Mouse (Mus musculus) heart, embryonic 11.5 days (tissue): ENCODE data around the gene Ptbp3. TPM values are rescaled to one million over a fixed set of nuclear protein-coding genes. Genes with fewer than 3 reads are reported as not detected.
A peak's percentile ranks its signal among the peaks of the same experiment; 100 is the strongest.

Experiments used
- ATAC-seq: fragments of 200-750 bp; cut with Nextera tagmentation; replicated peaks from 2 replicates; pipeline ENCODE4 v1.8.0; 2017; ENCODE audit warnings: moderate library complexity; ENCODE audit not compliant: insufficient number of reproducible peaks, low FRiP score, low TSS enrichment
- H3K27ac ChIP-seq: fragments of 300-500 bp; sonication (generic); 2 replicates; pipeline ENCODE4 v1.5.1; 2014; ENCODE audit warnings: mild to moderate bottlenecking, low read depth, low read length
- H3K27me3 ChIP-seq: fragments of 300-500 bp; sonication (generic); 2 replicates; pipeline ENCODE4 v1.6.1; 2014; ENCODE audit warnings: mild to moderate bottlenecking, low read length, mixed read lengths; ENCODE audit not compliant: control insufficient read depth, insufficient read depth
- H3K36me3 ChIP-seq: fragments of 300-500 bp; sonication (generic); 2 replicates; pipeline ENCODE4 v1.6.1; 2014; ENCODE audit warnings: mild to moderate bottlenecking, low read length, moderate library complexity, mixed read lengths; ENCODE audit not compliant: control insufficient read depth, insufficient read depth
- H3K4me1 ChIP-seq: fragments of 300-500 bp; sonication (generic); 2 replicates; pipeline ENCODE4 v1.6.1; 2014; ENCODE audit warnings: low read length; ENCODE audit not compliant: control insufficient read depth, insufficient read depth
- H3K4me2 ChIP-seq: fragments of 300-500 bp; sonication (generic); 2 replicates; pipeline ENCODE4 v1.6.1; 2014; ENCODE audit warnings: mild to moderate bottlenecking, moderate library complexity
- H3K4me3 ChIP-seq: fragments of 300-500 bp; sonication (generic); 2 replicates; pipeline ENCODE4 v1.5.1; 2014; ENCODE audit warnings: low read depth, low read length
- H3K9ac ChIP-seq: fragments of 300-500 bp; sonication (generic); 2 replicates; pipeline ENCODE4 v1.6.1; 2014; ENCODE audit warnings: mild to moderate bottlenecking, low read depth, low read length, moderate library complexity
- H3K9me3 ChIP-seq: fragments of 300-500 bp; sonication (generic); replicated peaks from 2 replicates; pipeline ENCODE4 v1.6.1; 2016; ENCODE audit warnings: low read length; ENCODE audit not compliant: control insufficient read depth
- WGBS: fragments of 180-500 bp; shearing (Covaris S2); extraction: QIAGEN DNeasy Blood & Tissue Kit; methylation state at CpG from one replicate; pipeline ENCODE4 v1.1.7; 2014; ENCODE audit not compliant: insufficient replicate concordance; 5-methylcytosine and 5-hydroxymethylcytosine counted together
- polyA plus RNA-seq: library from polyadenylated mRNA; unstranded; fragments of >200 nt; fragmentation: Nextera tagmentation; extraction: Ambion mirVana; gene quantifications from 2 replicates; pipeline ENCODE4 v1.2.1, GENCODE M21; 2014

The Ptbp3 gene
- polyA plus RNA-seq = 48.4 and 51.3 TPM in 2 replicates

- Histone ChIP-seq H3K9ac (peak within 1 kb of the TSS; percentile 98), H3K4me3 (peak within 1 kb of the TSS; percentile 95), H3K36me3 (no peaks in the 10 kb centered on the region), H3K4me1 (0 out of 2 replicates have a peak, but pooled peaks cover 7% of the 10 kb centered on the region), H3K27me3 (no peaks in the 10 kb centered on the region), H3K4me2 (peak within 1 kb of the TSS; percentile 86), H3K9me3 (no peaks in the 10 kb centered on the region), H3K27ac (peak within 1 kb of the TSS; percentile 99)
- under 1% methylated on average over 74 of the region's 83 CpGs for WGBS
- peak; percentile 93 for ATAC-seq
Observed at GRCm38 (mm10) chr4:59549175-59549976, at the start of gene Ptbp3. Gene Ptbp3, minus strand, starts transcription at chr4:59549364.

- H3K4me1 ChIP-seq = no peaks in the 10 kb centered on the region
- no peak overlapping the region for H3K27ac ChIP-seq
- no peak overlapping the region for H3K4me2 ChIP-seq
- no peaks in the 10 kb centered on the region for H3K9me3 ChIP-seq
- no peak overlapping the region for H3K4me3 ChIP-seq
- no peak overlapping the region for H3K9ac ChIP-seq
- no peaks in the 10 kb centered on the region for H3K27me3 ChIP-seq
- ATAC-seq = no peak
- H3K36me3 ChIP-seq = peaks cover 3% of the 10 kb centered on the region; the same call in 1 of the 2 replicates
- 88% methylated on average over 2 of the region's 2 CpGs for WGBS
Observed at GRCm38 (mm10) chr4:59596556-59596955, 47.4 kb upstream of the Ptbp3 start.

- Histone ChIP-seq H3K9me3 (no peaks in the 10 kb centered on the region), H3K27me3 (no peaks in the 10 kb centered on the region), H3K36me3 (peaks cover 3% of the 10 kb centered on the region; the same call in 1 of the 2 replicates), H3K4me2 (no peak overlapping the region), H3K4me3 (no peak overlapping the region), H3K9ac (no peak overlapping the region), H3K27ac (no peak overlapping the region), H3K4me1 (no peaks in the 10 kb centered on the region)
- ATAC-seq = no peak
- 67% methylated on average over 2 of the region's 2 CpGs for WGBS
Observed at GRCm38 (mm10) chr4:59594614-59595013, 45.5 kb upstream of the Ptbp3 start.

- H3K4me3 ChIP-seq = no peak overlapping the region
- no peak overlapping the region for H3K4me2 ChIP-seq
- no peak overlapping the region for H3K27ac ChIP-seq
- WGBS = 96% methylated on average over 1 of the region's 1 CpGs
- no peaks in the 10 kb centered on the region for H3K4me1 ChIP-seq
- no peaks in the 10 kb centered on the region for H3K27me3 ChIP-seq
- H3K9me3 ChIP-seq = no peaks in the 10 kb centered on the region
- H3K9ac ChIP-seq = no peak overlapping the region
- H3K36me3 ChIP-seq = no peaks in the 10 kb centered on the region
- no peak for ATAC-seq
Observed at GRCm38 (mm10) chr4:59587872-59588226, 38.7 kb upstream of the Ptbp3 start.

GRCm38 (mm10) chr4:59587215-59587871, 38.2 kb upstream of the Ptbp3 start:
- WGBS = 58% methylated on average over 2 of the region's 2 CpGs

GRCm38 (mm10) chr4:59585097-59585496, 35.9 kb upstream of the Ptbp3 start:
- Histone ChIP-seq H3K9ac (no peak overlapping the region), H3K9me3 (no peaks in the 10 kb centered on the region), H3K27me3 (no peaks in the 10 kb centered on the region), H3K27ac (no peak overlapping the region), H3K4me1 (peaks cover under 1% of the 10 kb centered on the region; the same call in 1 of the 2 replicates), H3K4me2 (no peak overlapping the region), H3K4me3 (no peak overlapping the region), H3K36me3 (no peaks in the 10 kb centered on the region)
- no peak for ATAC-seq
- 81% methylated on average over 5 of the region's 5 CpGs for WGBS

More at GRCm38 (mm10) chr4:59587215-59587871, 38.2 kb upstream of the Ptbp3 start:
- Histone ChIP-seq H3K9ac (no peak overlapping the region), H3K4me3 (no peak overlapping the region), H3K4me2 (no peak overlapping the region), H3K9me3 (no peaks in the 10 kb centered on the region), H3K27ac (no peak overlapping the region), H3K4me1 (no peaks in the 10 kb centered on the region), H3K27me3 (no peaks in the 10 kb centered on the region), H3K36me3 (no peaks in the 10 kb centered on the region)
- ATAC-seq = no peak

GRCm38 (mm10) chr4:59582186-59582585, 33.0 kb upstream of the Ptbp3 start:
- ATAC-seq = no peak
- Histone ChIP-seq H3K27me3 (no peaks in the 10 kb centered on the region), H3K4me1 (peaks cover 2% of the 10 kb centered on the region; the same call in 1 of the 2 replicates), H3K27ac (no peak overlapping the region), H3K9me3 (no peaks in the 10 kb centered on the region), H3K9ac (no peak overlapping the region), H3K36me3 (no peaks in the 10 kb centered on the region), H3K4me3 (peak overlapping the region; percentile 57), H3K4me2 (peak overlapping the region; percentile 90)
- 26% methylated on average over 6 of the region's 6 CpGs for WGBS

- peak; percentile 95 for ATAC-seq
Observed at GRCm38 (mm10) chr4:59581314-59582185, 32.4 kb upstream of the Ptbp3 start, which contains the start of gene Hsdl2. Gene Hsdl2, plus strand, starts transcription at chr4:59581563.

More at GRCm38 (mm10) chr4:59581314-59582185, 32.4 kb upstream of the Ptbp3 start, which contains the start of gene Hsdl2:
- H3K27ac ChIP-seq = peak within 1 kb of the TSS; percentile 93
- peaks cover 2% of the 10 kb centered on the region; the same call in 1 of the 2 replicates for H3K4me1 ChIP-seq
- H3K9me3 ChIP-seq = no peaks in the 10 kb centered on the region
- no peaks in the 10 kb centered on the region for H3K36me3 ChIP-seq
- H3K4me3 ChIP-seq = peak within 1 kb of the TSS; percentile 57
- no peaks in the 10 kb centered on the region for H3K27me3 ChIP-seq
- H3K4me2 ChIP-seq = peak within 1 kb of the TSS; percentile 90
- peak within 1 kb of the TSS; percentile 83 for H3K9ac ChIP-seq
- under 1% methylated on average over 61 of the region's 61 CpGs for WGBS
